Mouse (Mus musculus) lung, postnatal 10 days (tissue): ENCODE data around the gene Stau1.
A peak's percentile ranks its signal among the peaks of the same experiment; 100 is the strongest.

ENCODE experiments used
- DNase-seq: peaks from one replicate; pipeline ENCODE4 v3.0.0; 2021

Stau1 gene

DNA sequence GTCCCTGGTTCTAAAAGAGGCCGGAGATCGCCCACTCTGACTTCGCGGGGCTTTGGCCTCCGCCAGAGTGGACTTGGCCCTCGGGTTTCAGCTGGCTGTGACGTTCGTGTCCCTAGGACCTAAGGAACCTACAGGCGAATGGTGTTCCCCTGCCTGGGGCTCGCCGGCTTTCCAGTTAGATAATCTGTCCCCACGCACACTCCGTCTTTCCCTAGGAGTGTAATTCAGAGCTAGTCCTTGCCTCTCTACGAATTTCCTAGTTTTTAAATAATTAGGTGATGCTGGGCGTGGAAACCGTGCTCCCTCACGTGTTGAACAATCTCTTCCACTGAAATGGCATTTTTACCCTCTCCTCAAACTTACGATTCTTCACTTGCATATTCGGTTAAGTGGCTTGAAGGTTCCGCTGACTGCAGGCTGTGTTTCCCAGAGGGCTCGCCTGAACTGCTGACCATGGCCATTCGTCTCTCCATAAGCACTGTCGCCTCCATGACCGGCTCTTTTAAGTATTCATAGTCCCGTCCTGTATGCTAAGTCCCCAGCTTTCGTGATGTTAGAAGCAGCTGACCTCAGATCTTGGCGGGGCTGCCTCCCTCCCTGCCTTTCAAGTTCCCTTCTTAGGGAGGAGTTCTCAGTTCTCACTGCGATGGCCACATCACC lies 89.4 kb downstream of the Stau1 start:
- DNase-seq, result peak; percentile 21

DNA sequence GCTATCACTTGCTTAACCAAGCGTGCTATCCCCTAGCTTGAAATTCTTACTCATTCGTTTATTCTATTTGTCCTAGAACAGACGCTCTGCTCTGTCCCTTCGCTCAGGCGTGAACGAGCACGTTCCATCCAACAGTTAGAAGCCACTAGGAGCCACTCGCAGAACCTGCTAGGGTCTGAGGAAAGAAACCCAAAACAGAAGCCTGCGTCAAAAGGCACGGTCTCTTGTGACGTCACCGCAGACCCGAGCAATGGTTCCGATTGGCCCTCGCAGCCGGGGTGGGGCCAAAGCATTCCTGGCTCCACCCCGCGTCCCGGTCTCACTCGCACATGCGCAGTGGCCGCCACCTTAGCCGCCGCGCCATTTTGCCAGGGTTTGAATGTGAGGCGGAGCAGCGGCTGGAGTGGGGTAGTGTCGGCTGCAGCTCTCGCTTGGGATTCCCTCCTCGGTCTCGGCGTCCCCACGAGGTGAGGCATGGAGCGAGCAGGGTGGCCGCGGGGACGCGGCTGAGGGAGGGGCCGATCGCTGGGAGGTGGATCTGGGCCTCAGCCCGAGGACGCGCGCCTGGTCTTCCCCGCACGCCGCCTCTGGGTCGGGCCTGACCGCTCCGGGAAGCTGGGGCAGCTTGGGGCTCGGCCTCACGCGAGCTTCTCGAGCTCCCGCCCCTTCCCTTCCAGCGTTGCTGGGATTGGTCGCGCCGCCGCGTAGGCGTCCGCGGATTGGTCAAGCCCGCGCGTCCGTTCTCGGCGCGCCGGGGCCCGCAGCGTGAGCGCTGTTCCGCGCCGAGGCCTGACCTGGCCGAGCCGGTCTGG lies 90.2 kb downstream of the Stau1 start, which contains the start of gene Cse1l:
Cse1l (plus strand) TSS at position 330 of the 812 bp plus-strand sequence.
- DNase-seq, result peak; percentile 97

DNA sequence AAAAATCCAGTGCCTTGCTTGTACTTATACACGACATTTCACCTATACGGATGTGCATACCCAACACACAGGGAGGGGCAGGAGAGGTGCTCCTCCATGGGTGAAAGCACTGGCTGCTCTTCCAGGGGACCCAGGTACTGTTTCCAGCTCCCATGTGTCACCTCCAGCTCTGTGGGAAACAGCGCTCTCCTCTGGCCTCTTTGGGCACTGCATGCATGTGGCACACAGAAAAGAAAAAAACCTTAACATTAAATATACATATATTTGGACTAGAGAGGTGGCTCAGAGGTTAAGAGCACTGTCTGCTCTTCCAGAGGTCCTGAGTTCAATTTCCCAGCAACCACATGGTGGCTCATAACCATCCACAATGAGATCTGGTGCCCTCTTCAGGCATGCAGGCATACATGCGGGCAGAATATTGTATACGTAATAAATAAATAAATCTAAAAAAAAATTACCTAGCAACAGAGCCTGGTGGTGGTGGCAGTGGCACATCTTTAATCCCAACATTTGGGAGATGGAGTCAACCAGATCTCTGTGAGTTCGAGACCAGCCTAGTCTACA lies 92.3 kb downstream of the Stau1 start:
- DNase-seq, result no peak

GRCm38 (mm10) chr2:166900792-166901505 lies 95.2 kb downstream of the Stau1 start:
- DNase-seq, result no peak

DNA sequence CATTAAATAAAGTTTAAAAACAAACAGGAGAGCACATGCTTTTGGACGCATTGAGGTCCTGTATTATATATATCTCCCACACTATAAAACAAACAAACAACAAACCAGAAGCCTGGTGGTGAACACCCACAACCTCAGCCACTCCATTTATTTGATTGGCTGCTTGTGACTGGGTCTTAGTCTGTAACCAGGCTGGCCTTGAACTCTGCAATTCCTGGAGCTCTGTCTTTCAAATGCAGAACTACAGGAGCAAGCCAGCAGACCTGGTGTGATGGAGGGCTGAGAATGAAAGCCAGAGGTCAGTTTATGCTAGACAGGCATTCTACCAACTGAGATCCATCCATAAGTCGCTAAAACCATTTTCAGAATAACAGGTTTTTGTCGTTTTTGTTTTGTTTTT lies 96.4 kb downstream of the Stau1 start:
- no peak for DNase-seq

DNA sequence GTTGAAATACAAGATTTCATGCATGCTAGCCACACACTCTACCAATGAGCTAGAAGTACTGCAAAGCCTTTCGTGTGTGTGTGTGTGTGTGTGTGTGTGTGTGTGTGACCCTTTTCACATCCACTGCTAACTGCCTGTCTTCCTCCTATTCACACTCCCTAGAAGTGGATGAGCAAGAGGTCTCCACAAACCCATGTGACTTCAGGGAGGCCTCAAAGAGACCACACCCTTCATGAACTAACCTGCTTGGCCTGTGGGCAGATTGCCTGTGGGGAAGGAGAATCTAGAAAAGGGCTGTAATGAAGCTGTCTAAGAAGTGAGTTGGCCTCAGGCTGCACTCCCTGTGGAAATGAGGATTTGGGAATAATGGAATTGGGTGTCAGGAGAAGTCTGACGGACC lies 96.9 kb downstream of the Stau1 start:
- DNase-seq, result no peak
